Mouse (Mus musculus) embryonic facial prominence, embryonic 11.5 days (tissue): ENCODE measurements around the gene Gm14295. TPM values are rescaled to one million over a fixed set of nuclear protein-coding genes. Genes with fewer than 3 reads are reported as not detected.
"Not testable (repeated sequence)": the region's sequence is repeated elsewhere in the genome, so short reads cannot be mapped to it uniquely, and the experiment has no call there.

Experiments used
- ATAC-seq: fragments of 200-750 bp; cut with Nextera tagmentation; replicated peaks from 2 replicates; pipeline ENCODE4 v1.8.0; 2017; ENCODE audit warnings: low read depth; ENCODE audit not compliant: insufficient number of reproducible peaks, low FRiP score, low TSS enrichment
- DNase-seq: peaks from one replicate; pipeline ENCODE4 v3.0.0-alpha.2; 2015; ENCODE audit warnings: low spot score
- H3K27ac ChIP-seq: fragments of 300-500 bp; sonication (generic); replicated peaks from 2 replicates; pipeline ENCODE4 v1.5.1; 2014; ENCODE audit warnings: mild to moderate bottlenecking, low read depth, low read length, control low read depth
- H3K27me3 ChIP-seq: fragments of 300-500 bp; sonication (generic); 2 replicates; pipeline ENCODE4 v1.6.1; 2014; ENCODE audit warnings: mild to moderate bottlenecking, low read length, moderate library complexity, mixed read lengths; ENCODE audit not compliant: control insufficient read depth, insufficient read depth
- H3K36me3 ChIP-seq: fragments of 300-500 bp; sonication (generic); replicated peaks from 2 replicates; pipeline ENCODE4 v1.6.1; 2014; ENCODE audit warnings: low read depth, mild to moderate bottlenecking, low read length, moderate library complexity, mixed read lengths; ENCODE audit not compliant: control insufficient read depth, insufficient read depth
- H3K4me1 ChIP-seq: fragments of 300-500 bp; sonication (generic); 2 replicates; pipeline ENCODE4 v1.6.1; 2014; ENCODE audit warnings: low read length, mixed read lengths; ENCODE audit not compliant: control insufficient read depth, insufficient read depth
- H3K4me2 ChIP-seq: fragments of 300-500 bp; sonication (generic); 2 replicates; pipeline ENCODE4 v1.6.1; 2014; ENCODE audit warnings: low read depth, mild to moderate bottlenecking, control low read depth, low read length, moderate library complexity
- H3K4me3 ChIP-seq: fragments of 300-500 bp; sonication (generic); 2 replicates; pipeline ENCODE4 v1.5.1; 2014; ENCODE audit warnings: low read depth, low read length, control low read depth
- H3K9ac ChIP-seq: fragments of 300-500 bp; sonication (generic); replicated peaks from 2 replicates; pipeline ENCODE4 v1.6.1; 2014; ENCODE audit warnings: mild to moderate bottlenecking, control low read depth, low read length
- H3K9me3 ChIP-seq: fragments of 300-500 bp; sonication (generic); replicated peaks from 2 replicates; pipeline ENCODE4 v1.6.1; 2016; ENCODE audit warnings: mild to moderate bottlenecking, low read length, inconsistent platforms, mixed read lengths; ENCODE audit not compliant: control insufficient read depth
- WGBS: fragments of 180-500 bp; shearing (Covaris S2); extraction: QIAGEN DNeasy Blood & Tissue Kit; methylation state at CpG from one replicate; pipeline ENCODE4 v1.1.7; 2014; 5-methylcytosine and 5-hydroxymethylcytosine counted together
- polyA plus RNA-seq: library from polyadenylated mRNA; unstranded; fragments of >200 nt; fragmentation: Nextera tagmentation; extraction: Ambion mirVana; gene quantifications from 2 replicates; pipeline ENCODE4 v1.2.1, GENCODE M21; 2014

Gene Gm14295
- 14.2 and 14.4 TPM in 2 replicates for polyA plus RNA-seq

GRCm38 (mm10) chr2:176798312-176798711 is at the start of gene Gm14295:
Gene Gm14295, plus strand, starts transcription at chr2:176798612.
- WGBS = no CpG with 5 or more reads among the region's 6 CpGs
- peak within 1 kb of the TSS; percentile 32 for H3K4me3 ChIP-seq
- H3K36me3 ChIP-seq, DNase-seq, H3K27ac ChIP-seq, H3K4me2 ChIP-seq, H3K9me3 ChIP-seq, H3K27me3 ChIP-seq, ATAC-seq, H3K4me1 ChIP-seq: not testable (repeated sequence)
- 0 out of 2 replicates have a peak within 1 kb of the TSS, but pooled peaks have one; percentile 37 for H3K9ac ChIP-seq

GRCm38 (mm10) chr2:176798785-176799184 is 373 bp downstream of the Gm14295 start:
- not testable (repeated sequence) for H3K4me1 ChIP-seq, ATAC-seq, H3K9me3 ChIP-seq, DNase-seq, H3K4me2 ChIP-seq, H3K27ac ChIP-seq, H3K36me3 ChIP-seq, H3K27me3 ChIP-seq
- Histone ChIP-seq H3K9ac (0 out of 2 replicates have a peak overlapping the region, but pooled peaks have one; percentile 37), H3K4me3 (peak overlapping the region; percentile 32)
- 22% methylated on average over 10 of the region's 15 CpGs for WGBS

- ATAC-seq, H3K27me3 ChIP-seq: not testable (repeated sequence)
Measured at GRCm38 (mm10) chr2:176830840-176831239, 32.4 kb downstream of the Gm14295 start, which contains the start of gene Gm14408. Gene Gm14408, plus strand, starts transcription at chr2:176831140.

More at GRCm38 (mm10) chr2:176830840-176831239, 32.4 kb downstream of the Gm14295 start, which contains the start of gene Gm14408:
- H3K4me2 ChIP-seq, H3K4me3 ChIP-seq, H3K36me3 ChIP-seq, H3K9me3 ChIP-seq, DNase-seq, H3K27ac ChIP-seq, H3K9ac ChIP-seq, H3K4me1 ChIP-seq: not testable (repeated sequence)
- 93% methylated on average over 1 of the region's 3 CpGs for WGBS

Other genes starting within 250 kb of the Gm14295 start
- 26.9 and 34.5 TPM in 2 replicates for gene Gm14308, start 162.3 kb upstream of the Gm14295 start, polyA plus RNA-seq
- 8.8 and 9.8 TPM in 2 replicates for gene Zfp973, start 128.1 kb upstream of the Gm14295 start, polyA plus RNA-seq
- gene Gm14305, start 90.3 kb upstream of the Gm14295 start, polyA plus RNA-seq = 39.1 and 40.6 TPM in 2 replicates
- not detected in 2 replicates for gene Gm14408, start 32.5 kb downstream of the Gm14295 start, polyA plus RNA-seq
- 14.0 and 16.8 TPM in 2 replicates for gene Gm14296, start 129.2 kb downstream of the Gm14295 start, polyA plus RNA-seq
- 14.5 and 15.1 TPM in 2 replicates for gene Gm14419, start 202.3 kb downstream of the Gm14295 start, polyA plus RNA-seq